Mouse (Mus musculus) stomach, postnatal 0 days (tissue): ENCODE data around the gene Cep135.

Source experiments
- CTCF ChIP-seq: IDR thresholded peaks from 2 replicates; pipeline ENCODE4 v1.5.1; 2016; ENCODE audit warnings: antibody characterized with exemption, low read depth, mild to moderate bottlenecking, moderate library complexity
- EP300 ChIP-seq: optimal IDR thresholded peaks from 2 replicates; pipeline ENCODE3; 2016; ENCODE audit warnings: antibody characterized with exemption

DNA sequence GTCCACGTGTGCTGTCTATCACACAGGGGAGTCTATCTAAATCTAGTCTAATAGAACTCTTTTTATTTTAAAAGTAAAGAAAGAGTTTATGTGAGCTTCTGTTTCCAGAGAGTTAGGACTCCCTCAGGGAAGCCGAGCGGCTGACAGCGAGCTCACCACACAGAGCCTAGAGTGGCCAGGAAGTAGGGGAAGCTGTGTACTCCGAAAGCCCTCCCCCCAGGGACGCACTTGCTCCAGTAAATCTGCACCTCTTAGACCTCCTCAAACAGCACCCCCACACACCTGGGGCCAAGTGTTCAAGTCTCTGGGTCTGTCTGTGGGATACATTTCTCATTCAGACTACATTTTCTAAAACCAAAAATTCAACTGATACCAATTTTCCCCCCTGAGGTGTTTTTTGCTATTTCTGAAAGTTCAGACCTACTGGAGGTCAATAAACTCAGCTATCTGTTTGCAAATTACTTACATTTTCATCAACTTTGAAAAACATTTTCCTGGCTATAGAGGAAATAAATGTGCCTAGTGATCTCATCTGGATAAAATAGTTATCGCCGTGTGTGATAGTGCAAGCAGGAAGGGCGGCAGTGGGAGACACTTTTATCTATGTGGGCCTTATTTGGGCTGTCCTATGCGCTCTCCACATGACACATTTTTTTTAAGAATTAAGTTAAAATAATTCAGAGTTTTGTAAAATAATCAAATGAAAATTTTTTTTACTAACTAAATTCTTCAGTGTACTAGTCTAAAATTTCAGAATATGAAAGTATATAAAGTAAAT lies 56.8 kb downstream of the Cep135 start:
- TF ChIP-seq CTCF (no peak), EP300 (no peak)
